Mouse (Mus musculus) frontal cortex, postnatal 14 days (tissue): ENCODE results near the gene E2f8.

Experiments
- DNase-seq, 2 experiments: peaks; one replicate each; pipeline ENCODE4 v3.0.0; 2022; ENCODE audit warnings: low spot score in 2 of 2

The E2f8 gene

GRCm38 (mm10) chr7:48891029-48891428 is 9.6 kb upstream of the E2f8 start:
- DNase-seq = no peak

GRCm38 (mm10) chr7:48888751-48889150 is 7.4 kb upstream of the E2f8 start:
- no peak for DNase-seq

GRCm38 (mm10) chr7:48887973-48888372 is 6.6 kb upstream of the E2f8 start:
- no peak for DNase-seq

GRCm38 (mm10) chr7:48884266-48884611 is 2.8 kb upstream of the E2f8 start:
- DNase-seq = no peak

- no peak for DNase-seq
Measured at GRCm38 (mm10) chr7:48883525-48884265, 2.3 kb upstream of the E2f8 start.

GRCm38 (mm10) chr7:48881971-48882609 is 694 bp upstream of the E2f8 start:
- no peak for DNase-seq

- DNase-seq = peak; percentile 93
Measured at GRCm38 (mm10) chr7:48880591-48881481, 560 bp downstream of the E2f8 start.

- no peak for DNase-seq
Measured at GRCm38 (mm10) chr7:48879574-48879973, 1.8 kb downstream of the E2f8 start.

- DNase-seq = no peak
Measured at GRCm38 (mm10) chr7:48877786-48878390, 3.5 kb downstream of the E2f8 start.

GRCm38 (mm10) chr7:48876526-48876925 is 4.9 kb downstream of the E2f8 start:
- no peak for DNase-seq

- no peak for DNase-seq
Measured at GRCm38 (mm10) chr7:48875096-48875495, 6.3 kb downstream of the E2f8 start.

GRCm38 (mm10) chr7:48871292-48871691 is 10.1 kb downstream of the E2f8 start:
- no peak for DNase-seq

GRCm38 (mm10) chr7:48870579-48871180 is 10.7 kb downstream of the E2f8 start:
- no peak for DNase-seq

GRCm38 (mm10) chr7:48870144-48870543 is 11.3 kb downstream of the E2f8 start:
- DNase-seq = no peak

- DNase-seq = no peak
Measured at GRCm38 (mm10) chr7:48867576-48867975, 13.8 kb downstream of the E2f8 start.

GRCm38 (mm10) chr7:48864671-48865458 is 16.5 kb downstream of the E2f8 start:
- DNase-seq = no peak

GRCm38 (mm10) chr7:48864199-48864598 is 17.2 kb downstream of the E2f8 start:
- no peak for DNase-seq

- no peak for DNase-seq
Measured at GRCm38 (mm10) chr7:48861796-48862195, 19.6 kb downstream of the E2f8 start.

- DNase-seq = no peak
Measured at GRCm38 (mm10) chr7:48860948-48861347, 20.4 kb downstream of the E2f8 start.

- no peak for DNase-seq
Measured at GRCm38 (mm10) chr7:48859362-48859761, 22.0 kb downstream of the E2f8 start.

GRCm38 (mm10) chr7:48858257-48858656 is 23.1 kb downstream of the E2f8 start:
- DNase-seq = no peak
